Mouse (Mus musculus): ENCODE measurements around the gene Ccdc194. TPM values are rescaled to one million over a fixed set of nuclear protein-coding genes. Genes with fewer than 3 reads are reported as not detected.
"Not testable (repeated sequence)": the region's sequence is repeated elsewhere in the genome, so short reads cannot be mapped to it uniquely, and the experiment has no call there.

Ccdc194 gene
- total and polyA plus RNA-seq, 2 experiments from 2014 or later, result 0.16 to 0.48 TPM

GRCm38 (mm10) chr8:71526272-71526671 lies 761 bp upstream of the Ccdc194 start:
- Histone ChIP-seq H3K4me3 (ENCODE audit: low read depth, low read length) (no peak overlapping the region), H3K9me3 (ENCODE audit: low read length) (no peaks in the 10 kb centered on the region), H3K27me3 (ENCODE audit: insufficient read depth, low read length) (peaks cover 27% of the 10 kb centered on the region), H3K9ac (no peak overlapping the region), H3K4me1 (ENCODE audit: insufficient read depth) (no peaks in the 10 kb centered on the region), H3K27ac (ENCODE audit: low read depth, low read length) (no peak overlapping the region), H3K4me2 (ENCODE audit: low read depth) (no peak overlapping the region), H3K36me3 (ENCODE audit: insufficient read depth) (no peaks in the 10 kb centered on the region)
- 15% methylated on average over 6 of the region's 6 CpGs for WGBS
- TF ChIP-seq CTCF (IDR thresholded peaks at IDR 0.05; ENCODE audit: low read depth), result no peak
- ATAC-seq (no peak), DNase-seq (no peak)

- Histone ChIP-seq H3K9me3 (ENCODE audit: low read length) (no peaks in the 10 kb centered on the region), H3K4me3 (ENCODE audit: low read depth, low read length) (no peak overlapping the region), H3K4me2 (ENCODE audit: low read depth) (0 out of 2 replicates have a peak overlapping the region, but pooled peaks have one; percentile 8), H3K27me3 (ENCODE audit: insufficient read depth, low read length) (peaks cover 23% of the 10 kb centered on the region), H3K4me1 (ENCODE audit: insufficient read depth) (no peaks in the 10 kb centered on the region), H3K9ac (no peak overlapping the region), H3K36me3 (ENCODE audit: insufficient read depth) (no peaks in the 10 kb centered on the region), H3K27ac (ENCODE audit: low read depth, low read length) (no peak overlapping the region)
- TF ChIP-seq CTCF (IDR thresholded peaks at IDR 0.05; ENCODE audit: low read depth), result peak; percentile 91
- WGBS, result 4% methylated on average over 17 of the region's 17 CpGs
- peak; percentile 90 for DNase-seq
- peak; percentile 92 for ATAC-seq
Measured at GRCm38 (mm10) chr8:71521634-71522033, 3.9 kb downstream of the Ccdc194 start.

DNA sequence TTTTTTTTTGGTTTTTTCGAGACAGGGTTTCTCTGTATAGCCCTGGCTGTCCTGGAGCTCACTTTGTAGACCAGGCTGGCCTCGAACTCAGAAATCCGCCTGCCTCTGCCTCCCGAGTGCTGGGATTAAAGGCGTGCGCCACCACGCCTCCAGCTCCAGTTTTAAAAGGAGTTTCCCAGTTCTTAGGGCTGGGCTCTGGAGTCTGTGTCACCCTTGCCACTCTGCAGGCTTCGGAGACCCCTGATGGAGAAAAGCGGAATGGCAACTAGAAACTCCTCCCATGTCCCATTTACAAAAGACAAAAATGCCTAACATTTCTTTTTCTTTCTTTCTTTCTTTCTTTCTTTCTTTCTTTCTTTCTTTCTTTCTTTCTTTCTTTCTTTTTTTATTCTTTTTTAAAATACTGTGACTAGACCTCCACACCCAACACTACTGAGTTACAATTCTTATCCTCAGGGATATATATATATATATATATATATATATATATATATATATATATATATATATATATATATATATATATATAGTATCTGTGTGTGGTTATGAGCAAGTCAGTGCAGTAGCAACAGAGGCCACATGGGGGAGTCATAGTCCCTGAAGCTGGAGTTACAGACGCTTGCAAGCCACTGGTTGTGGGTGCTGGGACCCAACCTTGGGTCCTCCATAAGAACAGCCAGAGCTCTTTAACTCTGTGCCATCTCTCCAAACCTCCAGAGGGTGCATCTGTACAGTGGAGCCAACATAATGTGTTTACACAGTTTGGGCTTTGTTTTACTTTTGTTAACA lies 6.3 kb downstream of the Ccdc194 start:
- not testable (repeated sequence) for H3K9ac ChIP-seq; H3K9me3 ChIP-seq (ENCODE audit: low read length); H3K4me2 ChIP-seq (ENCODE audit: low read depth); H3K4me1 ChIP-seq (ENCODE audit: insufficient read depth); H3K27ac ChIP-seq (ENCODE audit: low read depth, low read length); H3K27me3 ChIP-seq (ENCODE audit: insufficient read depth, low read length); H3K4me3 ChIP-seq (ENCODE audit: low read depth, low read length); H3K36me3 ChIP-seq (ENCODE audit: insufficient read depth)
- 40% methylated on average over 8 of the region's 10 CpGs for WGBS
- peak; percentile 38; the same call in 1 of the 2 replicates for ATAC-seq
- DNase-seq, result peak; percentile 73
- peak; percentile 63 for TF ChIP-seq CTCF (IDR thresholded peaks at IDR 0.05; ENCODE audit: low read depth)

GRCm38 (mm10) chr8:71516786-71517185 lies 8.7 kb downstream of the Ccdc194 start:
- no peaks in the 10 kb centered on the region for H3K36me3 ChIP-seq (ENCODE audit: insufficient read depth)
- H3K27me3 ChIP-seq (ENCODE audit: insufficient read depth, low read length), result no peaks in the 10 kb centered on the region; the same call in none of the 2 replicates
- DNase-seq (no peak), ATAC-seq (no peak)
- TF ChIP-seq CTCF (IDR thresholded peaks at IDR 0.05; ENCODE audit: low read depth), result no peak
- no peak overlapping the region for H3K27ac ChIP-seq (ENCODE audit: low read depth, low read length)
- no peak overlapping the region for H3K4me3 ChIP-seq (ENCODE audit: low read depth, low read length)
- H3K9ac ChIP-seq, result no peak overlapping the region
- no peaks in the 10 kb centered on the region for H3K4me1 ChIP-seq (ENCODE audit: insufficient read depth)
- H3K9me3 ChIP-seq (ENCODE audit: low read length), result no peaks in the 10 kb centered on the region
- H3K4me2 ChIP-seq (ENCODE audit: low read depth), result no peak overlapping the region
- WGBS, result 42% methylated on average over 6 of the region's 6 CpGs

- no peak for TF ChIP-seq CTCF (IDR thresholded peaks at IDR 0.05; ENCODE audit: low read depth)
Measured at GRCm38 (mm10) chr8:71515043-71515442, 10.5 kb downstream of the Ccdc194 start.

DNA sequence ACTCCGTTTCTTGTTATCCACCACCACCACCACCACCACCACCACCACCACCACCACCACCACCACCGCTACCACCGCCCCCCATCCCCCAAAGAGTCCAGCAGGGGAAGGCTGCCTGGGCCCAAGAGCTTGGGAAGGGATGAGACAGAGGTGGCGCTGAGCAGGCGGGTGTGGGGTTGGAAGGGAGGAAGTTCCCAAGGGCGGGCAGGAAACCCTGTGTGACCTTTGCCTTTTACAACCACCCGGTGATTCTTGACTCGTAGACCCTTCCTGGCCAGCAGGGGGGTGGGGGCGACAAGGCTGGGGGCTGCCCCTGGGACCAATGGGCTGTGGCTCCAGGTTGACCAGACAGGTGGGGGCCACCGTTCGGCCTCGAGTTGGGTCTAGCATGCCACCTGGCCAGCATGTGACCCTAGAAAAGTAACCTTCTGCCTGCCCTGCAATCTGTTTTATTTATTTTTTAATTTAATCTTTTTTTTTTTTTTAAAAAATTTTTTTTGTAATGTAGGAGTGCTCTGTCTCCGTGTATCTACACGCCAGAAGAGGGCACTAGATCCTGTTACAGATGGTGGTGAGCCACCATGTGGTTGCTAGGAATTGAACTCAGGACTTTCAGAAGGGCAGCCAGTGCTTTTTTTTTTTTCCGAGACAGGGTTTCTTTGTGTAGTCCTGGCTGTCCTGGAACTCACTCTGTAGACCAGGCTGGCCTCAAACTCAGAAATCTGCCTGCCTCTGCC lies 12.3 kb downstream of the Ccdc194 start:
- H3K27me3 ChIP-seq (ENCODE audit: insufficient read depth, low read length), result peaks cover 7% of the 10 kb centered on the region
- H3K36me3 ChIP-seq (ENCODE audit: insufficient read depth), result no peaks in the 10 kb centered on the region
- H3K4me2 ChIP-seq (ENCODE audit: low read depth), result no peak overlapping the region
- H3K4me3 ChIP-seq (ENCODE audit: low read depth, low read length), result no peak overlapping the region
- H3K9me3 ChIP-seq (ENCODE audit: low read length), result no peaks in the 10 kb centered on the region
- no peak overlapping the region for H3K27ac ChIP-seq (ENCODE audit: low read depth, low read length)
- DNase-seq (no peak), ATAC-seq (no peak)
- 79% methylated on average over 14 of the region's 15 CpGs for WGBS
- H3K9ac ChIP-seq, result no peak overlapping the region
- no peak for TF ChIP-seq CTCF (IDR thresholded peaks at IDR 0.05; ENCODE audit: low read depth)
- no peaks in the 10 kb centered on the region for H3K4me1 ChIP-seq (ENCODE audit: insufficient read depth)

More at GRCm38 (mm10) chr8:71515043-71515442, 10.5 kb downstream of the Ccdc194 start:
- H3K4me1 ChIP-seq (ENCODE audit: insufficient read depth), result no peaks in the 10 kb centered on the region
- no peak for ATAC-seq
- no peaks in the 10 kb centered on the region for H3K36me3 ChIP-seq (ENCODE audit: insufficient read depth)
- H3K4me3 ChIP-seq (ENCODE audit: low read depth, low read length), result no peak overlapping the region
- no peak for DNase-seq
- no peaks in the 10 kb centered on the region; the same call in 1 of the 2 replicates for H3K27me3 ChIP-seq (ENCODE audit: insufficient read depth, low read length)
- no peak overlapping the region for H3K27ac ChIP-seq (ENCODE audit: low read depth, low read length)
- H3K9me3 ChIP-seq (ENCODE audit: low read length), result no peaks in the 10 kb centered on the region
- 75% methylated on average over 5 of the region's 5 CpGs for WGBS
- H3K9ac ChIP-seq, result no peak overlapping the region
- no peak overlapping the region for H3K4me2 ChIP-seq (ENCODE audit: low read depth)

DNA sequence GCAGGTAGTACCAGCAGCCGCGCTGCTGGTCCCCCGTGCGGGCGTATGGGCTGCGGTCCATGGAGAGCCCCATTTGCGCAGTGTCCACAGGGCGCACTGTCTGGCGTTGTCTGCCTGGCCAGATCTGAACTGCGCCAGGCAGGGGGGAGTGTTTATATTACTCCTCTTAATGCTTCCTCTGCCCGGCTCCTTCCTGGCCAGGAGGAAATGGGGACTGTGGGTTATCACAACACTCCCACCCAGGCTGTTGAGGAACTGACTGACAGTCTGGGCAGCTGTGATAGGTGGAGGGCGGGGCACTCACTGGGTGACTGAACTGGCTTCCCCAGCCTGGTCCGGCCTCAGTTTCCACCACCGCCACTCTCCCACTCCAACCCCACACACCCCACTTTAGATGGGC lies 13.9 kb downstream of the Ccdc194 start, which contains the start of gene Plvap:
Gene Plvap, minus strand, starts transcription at position 109 of the 400 bp plus-strand sequence.
- no peak for ATAC-seq
- no peak for TF ChIP-seq CTCF (IDR thresholded peaks at IDR 0.05; ENCODE audit: low read depth)
- Histone ChIP-seq H3K36me3 (ENCODE audit: insufficient read depth) (no peaks in the 10 kb centered on the region), H3K27me3 (ENCODE audit: insufficient read depth, low read length) (peaks cover 20% of the 10 kb centered on the region), H3K9me3 (ENCODE audit: low read length) (no peaks in the 10 kb centered on the region), H3K4me2 (ENCODE audit: low read depth) (no peak within 1 kb of the TSS), H3K4me3 (ENCODE audit: low read depth, low read length) (no peak within 1 kb of the TSS), H3K4me1 (ENCODE audit: insufficient read depth) (no peaks in the 10 kb centered on the region), H3K27ac (ENCODE audit: low read depth, low read length) (no peak within 1 kb of the TSS), H3K9ac (no peak within 1 kb of the TSS)
- WGBS, result 77% methylated on average over 14 of the region's 14 CpGs
- DNase-seq, result no peak

All from forebrain, postnatal 0 days (tissue).